In the genomic region with DNA sequence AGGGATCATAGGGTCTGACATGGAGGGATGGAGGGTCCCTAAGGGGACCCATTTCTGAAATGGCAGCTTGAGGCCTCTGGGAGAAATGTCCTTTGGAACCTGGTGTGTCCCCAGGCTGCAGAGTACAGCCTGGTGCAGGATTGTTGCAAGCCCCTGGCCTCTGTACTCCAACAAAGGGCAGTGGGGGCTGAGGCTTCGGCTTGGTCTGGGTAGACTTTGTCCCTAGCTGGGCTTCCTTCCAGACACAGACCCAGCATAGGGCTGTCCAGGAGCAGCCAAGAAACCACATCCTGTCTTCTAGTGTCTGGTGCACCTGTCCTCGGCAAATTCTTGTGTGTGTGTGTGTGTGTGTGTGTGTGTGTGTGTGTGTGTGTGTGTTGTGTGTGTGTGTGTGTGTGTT, we compare ENCODE assay signal across 22 mouse cellular contexts. TPM values are rescaled to one million over a fixed set of nuclear protein-coding genes. Genes with fewer than 3 reads are reported as not detected.
DNase-seq lines count a peak whose midpoint lies in the region; ATAC-seq and TF ChIP-seq lines count a peak whose summit lies in the region.
"Had no signal": no experiment of that assay in that cellular context is flagged by ENCODE, and none has a peak within 500 bp of the region (broad histone marks: within the 10 kb centered on the region; RNA-seq: fewer than 3 reads in every experiment).

No protein-coding gene starts in this region.

- no peak overlapping the region for H3K27ac ChIP-seq in kidney, embryonic 15.5 days
- no peak overlapping the region for H3K27ac ChIP-seq in lung, postnatal 0 days (ENCODE audit: low read length)
- H3K27ac ChIP-seq: embryonic facial prominence, embryonic 13.5 days; forebrain, embryonic 12.5 days; heart, embryonic 10.5 days had no signal

- H3K4me2 ChIP-seq in kidney, embryonic 15.5 days, result no peak overlapping the region
- H3K4me2 ChIP-seq in lung, postnatal 0 days (replicated peaks; ENCODE audit: low read depth, low read length), result peak overlapping the region; percentile 68
- H3K4me2 ChIP-seq: embryonic facial prominence, embryonic 13.5 days; forebrain, embryonic 12.5 days had no signal

- peaks cover 8% of the 10 kb centered on the region for H3K4me1 ChIP-seq in kidney, embryonic 15.5 days
- no peaks in the 10 kb centered on the region for H3K4me1 ChIP-seq in lung, postnatal 0 days (ENCODE audit: insufficient read depth, low read depth, low read length)

- DNase-seq in kidney, adult 18-20 months, result peak; percentile 5
- no peak for DNase-seq in kidney, adult 9 months
- DNase-seq in kidney, postnatal 14 days, result peak; percentile 61
- DNase-seq in lung, postnatal 0 days (ENCODE audit: low spot score), result no peak
- no peak for DNase-seq in lung, postnatal 4 days
- DNase-seq in kidney, postnatal 36 days, result peak; percentile 44 to 50
- no peak for DNase-seq in T-cell, adult 2 months (ENCODE audit: low spot score)
- DNase-seq: adrenal gland, postnatal 14 days; cerebellum, adult 18-20 months; cerebellum, adult 9-11 months; cerebellum, postnatal 36 days; gastrocnemius, postnatal 10 days; heart, adult 18-20 months; heart, postnatal 10 days had no signal

- H3K9me3 ChIP-seq in kidney, embryonic 15.5 days (replicated peaks), result no peaks in the 10 kb centered on the region
- no peaks in the 10 kb centered on the region for H3K9me3 ChIP-seq in lung, postnatal 0 days (ENCODE audit: low read length)
- H3K9me3 ChIP-seq: forebrain, embryonic 12.5 days; heart, embryonic 10.5 days had no signal

- WGBS in kidney, embryonic 15.5 days, result 75% methylated on average over 2 of the region's 2 CpGs
- 54% methylated on average over 2 of the region's 2 CpGs for WGBS in lung, postnatal 0 days

- H3K27me3 ChIP-seq in kidney, embryonic 15.5 days, result peaks cover 52% of the 10 kb centered on the region
- 0 out of 2 replicates have a peak, but pooled peaks cover 5% of the 10 kb centered on the region for H3K27me3 ChIP-seq in lung, postnatal 0 days (replicated peaks; ENCODE audit: insufficient read depth, low read length)

- ATAC-seq in kidney, embryonic 15.5 days (replicated peaks; ENCODE audit: low FRiP score), result no peak
- no peak for ATAC-seq in lung, postnatal 0 days
- ATAC-seq: activated CD4-positive, CD25-positive, alpha-beta regulatory T cell, adult 4 months; forebrain, embryonic 16.5 days had no signal

- no peak for TF ChIP-seq EP300 in lung, postnatal 0 days (IDR thresholded peaks at IDR 0.05)

- no peak overlapping the region for H3K4me3 ChIP-seq in kidney, embryonic 15.5 days (replicated peaks)
- peak overlapping the region; percentile 41; the same call in 1 of the 2 replicates for H3K4me3 ChIP-seq in lung, postnatal 0 days (ENCODE audit: low read depth, low read length)
- H3K4me3 ChIP-seq: embryonic facial prominence, embryonic 13.5 days; forebrain, embryonic 12.5 days; heart, embryonic 10.5 days had no signal

- no peaks in the 10 kb centered on the region for H3K36me3 ChIP-seq in kidney, embryonic 15.5 days
- H3K36me3 ChIP-seq in lung, postnatal 0 days (ENCODE audit: insufficient read depth, low read length), result no peaks in the 10 kb centered on the region
- H3K36me3 ChIP-seq: embryonic facial prominence, embryonic 13.5 days; forebrain, embryonic 12.5 days; heart, embryonic 10.5 days had no signal

- H3K9ac ChIP-seq in kidney, embryonic 15.5 days, result no peak overlapping the region
- H3K9ac ChIP-seq in lung, postnatal 0 days (replicated peaks; ENCODE audit: low read depth), result no peak overlapping the region
- H3K9ac ChIP-seq: embryonic facial prominence, embryonic 13.5 days; forebrain, embryonic 12.5 days had no signal

- TF ChIP-seq CTCF in lung, postnatal 0 days (IDR thresholded peaks at IDR 0.05), result no peak

RNA-seq across cellular contexts. Expression of a gene that starts 2.5 kb away (rescaled TPM):
- 0.28 and 0.42 TPM in 2 replicates for polyA plus RNA-seq in kidney, embryonic 15.5 days (2015; fragmentation: Nextera tagmentation; extraction: Ambion mirVana)
- 17.8 and 19.9 TPM in 2 replicates for polyA plus RNA-seq in lung, postnatal 0 days (2015; fragmentation: Nextera tagmentation; extraction: Ambion mirVana)

RNA-seq across cellular contexts. Expression of a gene that starts 50.3 kb away (rescaled TPM):
- 0.03 and 0.08 TPM in 2 replicates for polyA plus RNA-seq in kidney, embryonic 15.5 days (2015; fragmentation: Nextera tagmentation; extraction: Ambion mirVana)
- polyA plus RNA-seq in lung, postnatal 0 days (2015; fragmentation: Nextera tagmentation; extraction: Ambion mirVana), result not detected in 2 replicates
- polyA plus RNA-seq: activated CD4-positive, CD25-positive, alpha-beta regulatory T cell, adult 4 months; C2C12; forebrain, embryonic 12.5 days; heart, embryonic 14.5 days had no signal

Comparison
In these comparisons a context has a peak if more than half of its experiments do, and no peak if none do; other contexts are left out.
1. DNase-seq: peak in kidney, adult 18-20 months (single experiment), kidney, postnatal 14 days (single experiment) and kidney, postnatal 36 days (2 of 2); none in kidney, adult 9 months (single experiment), lung, postnatal 0 days (single experiment), lung, postnatal 4 days (0 of 2) and T-cell, adult 2 months (single experiment).
2. RNA of a gene that starts 2.5 kb away (polyA plus RNA-seq): 17.8 to 19.9 TPM in lung, postnatal 0 days; 0.28 to 0.42 TPM in kidney, embryonic 15.5 days; every median in the first group is over 10 times any median in the second.